Mouse (Mus musculus) embryonic facial prominence, embryonic 15.5 days (tissue): ENCODE data around the gene Hs3st6. TPM values are rescaled to one million over a fixed set of nuclear protein-coding genes. Genes with fewer than 3 reads are reported as not detected.

Source experiments
- ATAC-seq: fragments of 200-750 bp; cut with Nextera tagmentation; 2 replicates; pipeline ENCODE4 v1.8.0; 2017; ENCODE audit warnings: low read depth, moderate TSS enrichment; ENCODE audit not compliant: insufficient number of reproducible peaks, low FRiP score, low TSS enrichment
- H3K27ac ChIP-seq: fragments of 300-500 bp; sonication (generic); replicated peaks from 2 replicates; pipeline ENCODE4 v1.5.1; 2015; ENCODE audit warnings: mild to moderate bottlenecking, inconsistent platforms
- H3K27me3 ChIP-seq: fragments of 300-500 bp; sonication (generic); 2 replicates; pipeline ENCODE4 v1.6.1; 2015; ENCODE audit warnings: inconsistent platforms
- H3K36me3 ChIP-seq: fragments of 300-500 bp; sonication (generic); 2 replicates; pipeline ENCODE4 v1.6.1; 2015; ENCODE audit warnings: mild to moderate bottlenecking, inconsistent platforms
- H3K4me1 ChIP-seq: fragments of 300-500 bp; sonication (generic); 2 replicates; pipeline ENCODE4 v1.6.1; 2015; ENCODE audit warnings: inconsistent platforms
- H3K4me2 ChIP-seq: fragments of 300-500 bp; sonication (generic); replicated peaks from 2 replicates; pipeline ENCODE4 v1.6.1; 2015; ENCODE audit warnings: mild to moderate bottlenecking, inconsistent platforms
- H3K4me3 ChIP-seq: fragments of 300-500 bp; sonication (generic); replicated peaks from 2 replicates; pipeline ENCODE4 v1.5.1; 2015; ENCODE audit warnings: mild to moderate bottlenecking, inconsistent platforms
- H3K9ac ChIP-seq: fragments of 300-500 bp; sonication (generic); 2 replicates; pipeline ENCODE4 v1.6.1; 2015; ENCODE audit warnings: inconsistent platforms
- H3K9me3 ChIP-seq: fragments of 300-500 bp; sonication (generic); replicated peaks from 2 replicates; pipeline ENCODE4 v1.6.1; 2016; ENCODE audit warnings: inconsistent platforms
- WGBS: fragments of 180-500 bp; shearing (Covaris S2); methylation state at CpG from one replicate; pipeline ENCODE4 v1.1.7; 2015; 5-methylcytosine and 5-hydroxymethylcytosine counted together
- polyA plus RNA-seq: library from polyadenylated mRNA; unstranded; fragments of >200 nt; fragmentation: Nextera tagmentation; extraction: Ambion mirVana; gene quantifications from 2 replicates; pipeline ENCODE4 v1.2.1, GENCODE M21; 2015

The Hs3st6 gene
- polyA plus RNA-seq, 1 experiment from 2014 or later = 26.4 TPM

- Histone ChIP-seq H3K27me3 (no peaks in the 10 kb centered on the region), H3K9me3 (no peaks in the 10 kb centered on the region), H3K4me3 (no peak overlapping the region), H3K27ac (no peak overlapping the region), H3K4me2 (no peak overlapping the region), H3K4me1 (peaks cover 14% of the 10 kb centered on the region), H3K36me3 (no peaks in the 10 kb centered on the region), H3K9ac (no peak overlapping the region)
- no peak for ATAC-seq
- 78% methylated on average over 5 of the region's 5 CpGs for WGBS
Measured at GRCm38 (mm10) chr17:24773241-24773640, 20.5 kb downstream of the Hs3st6 start.

GRCm38 (mm10) chr17:24775173-24775572 is 22.4 kb downstream of the Hs3st6 start:
- WGBS = 72% methylated on average over 8 of the region's 8 CpGs
- no peak overlapping the region for H3K27ac ChIP-seq
- no peaks in the 10 kb centered on the region for H3K9me3 ChIP-seq
- 0 out of 2 replicates have a peak, but pooled peaks cover 4% of the 10 kb centered on the region for H3K4me1 ChIP-seq
- no peak overlapping the region for H3K4me2 ChIP-seq
- no peak for ATAC-seq
- no peak overlapping the region for H3K9ac ChIP-seq
- no peak overlapping the region for H3K4me3 ChIP-seq
- no peaks in the 10 kb centered on the region for H3K27me3 ChIP-seq
- no peaks in the 10 kb centered on the region for H3K36me3 ChIP-seq

GRCm38 (mm10) chr17:24777073-24777472 is 24.3 kb downstream of the Hs3st6 start:
- no peaks in the 10 kb centered on the region for H3K9me3 ChIP-seq
- no peak overlapping the region for H3K27ac ChIP-seq
- H3K4me2 ChIP-seq = no peak overlapping the region
- H3K9ac ChIP-seq = no peak overlapping the region
- 64% methylated on average over 2 of the region's 2 CpGs for WGBS
- no peaks in the 10 kb centered on the region for H3K36me3 ChIP-seq
- no peaks in the 10 kb centered on the region for H3K27me3 ChIP-seq
- no peak for ATAC-seq
- 0 out of 2 replicates have a peak, but pooled peaks cover 4% of the 10 kb centered on the region for H3K4me1 ChIP-seq
- H3K4me3 ChIP-seq = no peak overlapping the region

GRCm38 (mm10) chr17:24780821-24781220 is 28.0 kb downstream of the Hs3st6 start:
- Histone ChIP-seq H3K4me2 (no peak overlapping the region), H3K4me1 (no peaks in the 10 kb centered on the region), H3K27ac (no peak overlapping the region), H3K27me3 (no peaks in the 10 kb centered on the region), H3K9ac (no peak overlapping the region), H3K36me3 (no peaks in the 10 kb centered on the region), H3K9me3 (no peaks in the 10 kb centered on the region), H3K4me3 (no peak overlapping the region)
- no peak for ATAC-seq
- WGBS = 91% methylated on average over 2 of the region's 2 CpGs

- no peak for ATAC-seq
- no peaks in the 10 kb centered on the region for H3K27me3 ChIP-seq
- no peak overlapping the region for H3K4me2 ChIP-seq
- H3K27ac ChIP-seq = no peak overlapping the region
- H3K9me3 ChIP-seq = no peaks in the 10 kb centered on the region
- H3K9ac ChIP-seq = no peak overlapping the region
- H3K4me1 ChIP-seq = no peaks in the 10 kb centered on the region
- WGBS = 67% methylated on average over 8 of the region's 8 CpGs
- no peaks in the 10 kb centered on the region for H3K36me3 ChIP-seq
- H3K4me3 ChIP-seq = no peak overlapping the region
Measured at GRCm38 (mm10) chr17:24792190-24792589, 39.4 kb downstream of the Hs3st6 start.

- Histone ChIP-seq H3K4me1 (no peaks in the 10 kb centered on the region), H3K36me3 (no peaks in the 10 kb centered on the region), H3K4me2 (no peak overlapping the region), H3K4me3 (no peak overlapping the region), H3K9me3 (no peaks in the 10 kb centered on the region), H3K27me3 (no peaks in the 10 kb centered on the region), H3K27ac (no peak overlapping the region), H3K9ac (no peak overlapping the region)
- no peak for ATAC-seq
- 62% methylated on average over 12 of the region's 12 CpGs for WGBS
Measured at GRCm38 (mm10) chr17:24794791-24795190, 42.0 kb downstream of the Hs3st6 start.

- Histone ChIP-seq H3K36me3 (no peaks in the 10 kb centered on the region), H3K27ac (no peak overlapping the region)
- 76% methylated on average over 3 of the region's 3 CpGs for WGBS
Measured at GRCm38 (mm10) chr17:24796969-24797368, 44.2 kb downstream of the Hs3st6 start.

GRCm38 (mm10) chr17:24798229-24798628 is 45.4 kb downstream of the Hs3st6 start:
- ATAC-seq = no peak
- no peaks in the 10 kb centered on the region for H3K36me3 ChIP-seq
- 41% methylated on average over 9 of the region's 9 CpGs for WGBS
- H3K9me3 ChIP-seq = no peaks in the 10 kb centered on the region
- no peak overlapping the region for H3K9ac ChIP-seq
- no peaks in the 10 kb centered on the region for H3K4me1 ChIP-seq
- H3K4me3 ChIP-seq = no peak overlapping the region
- H3K27ac ChIP-seq = no peak overlapping the region
- no peaks in the 10 kb centered on the region for H3K27me3 ChIP-seq
- H3K4me2 ChIP-seq = no peak overlapping the region

More at GRCm38 (mm10) chr17:24796969-24797368, 44.2 kb downstream of the Hs3st6 start:
- H3K4me3 ChIP-seq = no peak overlapping the region
- no peak overlapping the region for H3K9ac ChIP-seq
- H3K9me3 ChIP-seq = no peaks in the 10 kb centered on the region
- ATAC-seq = no peak
- no peaks in the 10 kb centered on the region for H3K27me3 ChIP-seq
- no peak overlapping the region for H3K4me2 ChIP-seq
- H3K4me1 ChIP-seq = no peaks in the 10 kb centered on the region

- Histone ChIP-seq H3K27ac (no peak overlapping the region), H3K9me3 (no peaks in the 10 kb centered on the region), H3K9ac (no peak overlapping the region), H3K36me3 (no peaks in the 10 kb centered on the region), H3K4me2 (no peak overlapping the region), H3K4me3 (no peak overlapping the region), H3K27me3 (no peaks in the 10 kb centered on the region; the same call in 1 of the 2 replicates), H3K4me1 (no peaks in the 10 kb centered on the region)
- no peak for ATAC-seq
- WGBS = 93% methylated on average over 4 of the region's 4 CpGs
Measured at GRCm38 (mm10) chr17:24799476-24799875, 46.7 kb downstream of the Hs3st6 start.

GRCm38 (mm10) chr17:24800524-24800923 is 47.7 kb downstream of the Hs3st6 start:
- Histone ChIP-seq H3K9ac (no peak overlapping the region), H3K27ac (no peak overlapping the region)
- 41% methylated on average over 3 of the region's 3 CpGs for WGBS

GRCm38 (mm10) chr17:24803952-24804951 is 51.5 kb downstream of the Hs3st6 start, which contains the start of gene Meiob:
Gene Meiob (plus strand): TSS chr17:24804289.
- Histone ChIP-seq H3K9ac (peak within 1 kb of the TSS; percentile 4), H3K36me3 (no peaks in the 10 kb centered on the region), H3K4me1 (no peaks in the 10 kb centered on the region), H3K9me3 (no peaks in the 10 kb centered on the region), H3K27ac (no peak within 1 kb of the TSS), H3K27me3 (peaks cover 5% of the 10 kb centered on the region; the same call in 1 of the 2 replicates), H3K4me2 (peak within 1 kb of the TSS; percentile 89), H3K4me3 (peak within 1 kb of the TSS; percentile 66)
- WGBS = under 1% methylated on average over 71 of the region's 71 CpGs
- peak; percentile 83 for ATAC-seq

More at GRCm38 (mm10) chr17:24800524-24800923, 47.7 kb downstream of the Hs3st6 start:
- ATAC-seq = no peak
- Histone ChIP-seq H3K9me3 (no peaks in the 10 kb centered on the region), H3K4me1 (no peaks in the 10 kb centered on the region), H3K27me3 (peaks cover under 1% of the 10 kb centered on the region; the same call in 1 of the 2 replicates), H3K36me3 (no peaks in the 10 kb centered on the region), H3K4me3 (no peak overlapping the region), H3K4me2 (no peak overlapping the region)
